Mouse (Mus musculus) activated CD4-positive, CD25-positive, alpha-beta regulatory T cell, adult 4 months (primary cell): ENCODE results near the gene Lrrc4c. TPM values are rescaled to one million over a fixed set of nuclear protein-coding genes. Genes with fewer than 3 reads are reported as not detected.

Experiments used
- ATAC-seq: one replicate; pipeline ENCODE4 v1.8.0; 2017
- polyA plus RNA-seq, 2 experiments: library from polyadenylated mRNA; unstranded; fragments of 100-300 nt; shearing (Covaris generic); gene quantifications; one replicate each; pipeline ENCODE4 v1.2.1; 2017

Gene Lrrc4c
- under 1 TPM in 1 of 2 experiments, not detected in 1; 0.74 TPM for polyA plus RNA-seq

DNA sequence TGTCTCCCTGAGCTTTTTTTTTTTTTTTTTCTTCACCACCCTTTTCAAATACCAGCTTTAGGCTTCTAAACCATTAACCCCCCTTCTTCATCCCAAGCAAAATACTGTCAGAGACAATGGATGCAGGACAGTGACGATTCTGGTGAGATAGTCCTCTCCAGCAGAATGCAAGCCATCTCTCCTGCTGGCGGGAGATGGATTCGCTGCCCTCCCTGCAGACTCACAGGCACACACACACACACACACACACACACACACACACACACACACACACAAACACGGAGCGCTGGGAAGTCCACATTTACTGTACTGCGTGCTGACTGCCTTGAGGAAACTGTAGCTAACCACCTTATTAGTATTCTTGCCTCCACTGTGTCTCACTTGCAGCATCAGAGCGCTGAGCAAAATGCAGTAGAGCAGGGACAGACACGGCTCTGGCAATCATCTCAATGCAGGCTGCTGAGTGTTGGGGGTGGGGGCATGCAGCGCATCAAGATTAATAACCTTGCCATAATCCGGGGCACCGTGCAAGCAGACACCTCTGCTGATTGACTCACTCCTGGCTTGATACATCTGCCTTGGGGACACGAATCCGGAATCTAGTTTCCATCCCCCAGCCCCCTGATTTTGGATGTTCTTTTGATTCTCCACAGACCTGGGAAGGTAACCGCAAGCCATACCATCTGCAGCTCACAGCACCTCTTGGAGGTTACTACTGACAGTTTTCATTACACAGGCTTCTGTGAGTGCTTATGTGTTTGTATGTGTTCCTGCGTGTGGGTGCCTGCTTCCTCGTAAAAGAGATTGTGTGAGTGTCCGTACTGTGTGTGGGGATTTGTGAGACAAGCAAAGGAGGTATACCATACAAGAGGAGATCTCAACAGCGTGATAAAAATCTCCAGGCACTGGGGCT, at the start of gene Lrrc4c:
Lrrc4c (plus strand) TSS at position 783 of the 913 bp plus-strand sequence.
- ATAC-seq, result no peak

DNA sequence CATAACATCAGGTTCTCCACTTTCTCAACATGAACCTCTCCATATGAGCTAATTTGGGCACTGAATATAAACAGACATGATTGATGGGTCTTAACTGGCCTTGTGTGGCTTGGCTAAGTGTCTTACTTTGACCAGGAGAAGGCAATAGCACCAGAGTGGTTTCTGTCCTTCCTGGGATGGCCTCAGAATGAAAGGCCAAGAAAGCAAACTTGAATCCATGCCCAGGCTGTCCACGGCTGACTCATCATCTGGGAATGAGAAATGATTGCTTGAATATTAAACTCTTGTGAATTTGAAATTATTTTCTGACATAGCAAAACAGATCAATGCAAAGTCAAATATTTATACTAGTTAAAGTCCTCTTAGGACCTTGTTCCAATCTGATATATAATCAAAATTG, 42.9 kb upstream of the Lrrc4c start:
- ATAC-seq, result no peak

DNA sequence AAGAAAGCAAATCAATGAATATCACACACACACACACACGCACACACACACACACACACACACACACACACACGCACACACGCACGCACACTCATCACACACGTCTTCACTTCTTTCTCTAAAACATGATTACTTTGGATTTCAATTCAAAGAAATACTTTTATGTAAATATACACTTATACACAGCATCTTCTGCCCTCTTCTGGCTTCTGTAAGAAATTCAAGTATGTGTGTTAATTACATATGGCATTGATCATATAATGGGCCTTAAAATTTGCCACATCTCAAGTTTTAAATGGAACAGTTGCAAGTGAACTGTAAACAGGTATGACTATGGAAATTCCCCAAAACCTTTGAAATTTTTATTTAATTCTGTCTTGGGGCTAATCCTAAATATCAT, 35.0 kb upstream of the Lrrc4c start:
- no peak for ATAC-seq

DNA sequence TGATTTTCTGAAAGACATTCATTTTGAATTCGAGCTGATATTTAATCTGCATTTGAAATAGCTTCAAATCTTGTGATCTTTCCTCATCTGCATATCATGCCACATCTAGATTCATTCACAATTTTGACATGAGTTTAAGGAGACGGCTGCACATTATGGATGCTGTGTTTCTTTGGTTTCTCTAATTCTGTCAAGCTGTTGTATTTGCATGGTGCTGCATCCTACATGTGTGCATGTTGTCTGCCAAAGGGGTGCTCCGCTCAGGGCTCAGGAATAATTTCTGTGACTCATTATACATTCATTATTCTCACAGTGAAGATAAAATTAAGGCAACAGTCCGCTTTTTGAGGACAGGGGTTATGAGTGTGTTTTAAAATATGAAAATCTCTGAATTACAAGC, 30.5 kb upstream of the Lrrc4c start:
- no peak for ATAC-seq

DNA sequence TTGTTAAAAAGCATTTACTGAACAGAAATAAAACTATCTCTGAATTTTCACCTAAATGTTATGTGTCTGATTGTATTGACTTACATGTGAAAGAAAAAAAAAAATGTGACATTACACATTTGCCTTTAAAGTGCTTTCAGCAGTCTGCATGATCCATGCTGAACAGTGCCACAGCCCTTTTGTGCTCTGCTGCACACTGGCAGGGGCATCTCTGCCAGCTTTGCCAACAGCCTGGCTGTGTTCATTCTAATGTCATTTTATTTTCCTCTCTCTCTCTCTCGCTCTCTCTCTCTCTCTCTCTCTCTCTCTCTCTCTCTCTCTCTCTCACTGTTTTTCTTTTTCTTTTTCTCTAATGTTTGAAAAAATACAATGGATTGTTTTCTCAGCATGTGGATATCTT, 27.4 kb upstream of the Lrrc4c start:
- no peak for ATAC-seq

DNA sequence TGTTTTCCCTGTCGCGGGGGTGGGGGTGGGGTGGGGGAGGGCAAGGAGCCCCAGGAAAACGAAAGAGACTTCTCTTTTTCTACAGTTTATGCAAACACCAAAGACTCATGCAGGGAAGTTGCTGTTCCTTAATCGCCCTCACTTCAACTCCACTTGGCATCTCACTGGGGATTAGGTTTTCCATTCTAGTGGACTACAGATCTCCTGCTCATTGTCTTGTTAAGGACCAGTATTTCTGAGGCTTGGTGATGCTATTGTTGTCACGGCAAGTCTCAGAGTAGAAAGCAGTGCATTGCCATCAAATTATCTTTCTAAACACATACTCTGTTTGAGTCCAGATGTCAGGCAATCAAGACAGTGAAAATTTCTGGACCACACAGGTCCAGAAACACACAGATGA, 2.9 kb upstream of the Lrrc4c start:
- ATAC-seq, result no peak

DNA sequence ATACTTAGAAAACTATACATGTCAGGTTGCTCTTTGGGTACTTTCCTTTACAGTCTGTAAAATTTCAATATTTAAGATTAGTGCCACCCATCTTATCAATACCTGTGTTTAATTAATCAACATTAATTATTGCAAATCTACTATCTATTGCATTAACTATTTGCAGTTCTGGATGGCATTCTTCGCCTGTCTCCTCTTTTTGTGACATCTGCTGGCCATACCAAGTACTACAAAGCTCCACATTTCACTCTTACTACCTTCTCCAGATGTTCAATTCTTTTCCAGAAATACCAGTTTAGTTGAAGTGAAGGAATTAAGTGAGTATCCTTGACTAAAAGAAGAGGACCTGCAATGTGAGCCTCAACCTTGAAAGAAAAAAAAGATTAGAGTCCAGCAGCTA, 1.4 kb upstream of the Lrrc4c start:
- ATAC-seq, result no peak

DNA sequence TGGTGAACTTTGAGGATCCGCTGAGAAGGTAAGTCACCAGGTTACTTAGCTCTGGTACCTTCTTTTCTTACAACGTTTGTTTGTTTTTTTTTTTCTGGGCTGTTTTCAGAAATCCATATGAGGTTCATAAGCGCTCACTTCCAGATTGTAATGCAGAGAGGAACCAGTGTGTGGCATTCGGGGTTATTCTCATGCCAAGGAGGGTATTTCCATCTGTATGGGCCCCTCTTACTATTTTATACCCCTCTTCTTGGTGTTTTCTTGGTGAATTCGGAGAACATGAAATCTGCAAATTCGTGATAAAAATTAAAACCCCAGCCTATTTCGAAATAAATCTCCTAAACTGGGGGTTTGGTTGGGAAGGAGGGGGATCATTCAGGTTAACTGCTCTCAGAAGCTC, 587 bp downstream of the Lrrc4c start:
- ATAC-seq, result no peak

DNA sequence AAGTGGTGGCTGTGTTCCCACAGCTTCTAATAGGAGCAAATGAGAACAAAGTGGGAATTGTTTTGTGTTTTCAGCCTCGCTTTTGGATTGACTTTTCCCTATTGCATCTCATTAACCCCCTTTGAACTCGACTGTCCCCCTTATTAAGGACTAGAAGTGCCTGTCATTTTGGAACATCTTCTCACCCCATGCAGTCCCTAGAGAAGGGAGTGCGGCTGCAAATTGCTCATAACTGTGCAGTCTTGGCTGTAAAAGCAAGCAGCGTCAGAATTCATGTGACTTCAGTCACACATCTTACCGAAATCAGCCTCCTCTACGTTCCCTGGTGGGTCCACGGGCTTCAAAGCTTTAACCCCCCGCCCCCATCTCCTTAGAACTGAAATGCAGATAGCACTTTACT, 1.2 kb downstream of the Lrrc4c start:
- ATAC-seq, result no peak

DNA sequence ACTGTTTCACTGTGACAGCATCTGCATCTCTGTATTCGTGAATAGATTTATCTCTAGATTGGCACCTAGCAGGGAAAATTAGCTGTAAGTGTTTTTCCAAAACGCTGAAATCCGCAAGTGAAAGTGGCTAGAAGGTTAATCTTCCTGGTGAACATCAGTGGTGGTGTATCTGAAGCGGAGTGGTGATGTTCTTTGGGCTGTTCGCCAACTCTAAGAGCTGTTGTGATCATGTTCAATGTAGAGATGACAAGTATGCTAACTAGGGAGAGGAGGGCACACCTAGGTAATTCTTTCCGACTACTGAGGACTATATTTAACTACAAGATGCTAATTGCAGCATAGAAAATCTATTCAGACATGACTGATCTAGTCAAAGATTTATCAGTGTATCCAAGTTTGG, 1.7 kb downstream of the Lrrc4c start:
- no peak for ATAC-seq

DNA sequence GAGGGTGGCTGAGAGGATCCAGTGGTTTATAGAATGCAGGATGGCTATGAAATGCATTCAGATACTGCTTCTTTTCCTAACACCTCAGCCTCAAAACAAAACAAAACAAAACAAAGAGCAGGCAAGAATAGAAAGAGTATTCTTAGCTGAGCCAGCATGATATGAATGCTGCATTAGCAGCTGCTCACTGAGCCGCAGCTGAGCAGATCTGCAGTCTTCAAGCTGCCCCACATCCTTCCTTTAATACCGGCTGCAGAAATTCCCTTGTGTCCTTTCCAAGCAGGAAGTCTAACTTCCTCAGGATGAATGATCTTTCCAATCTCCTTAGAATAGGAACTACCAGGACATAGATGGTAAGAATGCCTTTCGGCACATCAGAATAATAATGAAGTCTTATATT, 16.7 kb downstream of the Lrrc4c start:
- no peak for ATAC-seq

DNA sequence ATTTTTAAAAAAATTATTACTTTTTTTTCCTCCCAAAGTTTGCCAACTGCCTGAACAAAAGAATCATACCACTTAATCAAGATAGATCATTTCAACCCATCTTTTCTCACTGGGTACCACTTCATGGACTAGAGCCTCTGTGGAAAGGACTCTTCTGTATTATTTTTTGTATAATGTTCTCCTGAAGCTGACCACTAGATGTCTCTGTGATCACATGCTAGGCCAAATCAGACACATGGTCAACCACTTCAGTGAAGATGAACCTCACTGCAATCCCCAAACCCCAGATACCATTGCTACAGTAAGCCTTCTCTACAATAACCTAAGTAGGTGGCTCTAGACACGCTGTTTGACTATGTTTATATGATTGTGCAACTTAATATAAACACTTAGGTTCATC, 19.4 kb downstream of the Lrrc4c start:
- no peak for ATAC-seq

DNA sequence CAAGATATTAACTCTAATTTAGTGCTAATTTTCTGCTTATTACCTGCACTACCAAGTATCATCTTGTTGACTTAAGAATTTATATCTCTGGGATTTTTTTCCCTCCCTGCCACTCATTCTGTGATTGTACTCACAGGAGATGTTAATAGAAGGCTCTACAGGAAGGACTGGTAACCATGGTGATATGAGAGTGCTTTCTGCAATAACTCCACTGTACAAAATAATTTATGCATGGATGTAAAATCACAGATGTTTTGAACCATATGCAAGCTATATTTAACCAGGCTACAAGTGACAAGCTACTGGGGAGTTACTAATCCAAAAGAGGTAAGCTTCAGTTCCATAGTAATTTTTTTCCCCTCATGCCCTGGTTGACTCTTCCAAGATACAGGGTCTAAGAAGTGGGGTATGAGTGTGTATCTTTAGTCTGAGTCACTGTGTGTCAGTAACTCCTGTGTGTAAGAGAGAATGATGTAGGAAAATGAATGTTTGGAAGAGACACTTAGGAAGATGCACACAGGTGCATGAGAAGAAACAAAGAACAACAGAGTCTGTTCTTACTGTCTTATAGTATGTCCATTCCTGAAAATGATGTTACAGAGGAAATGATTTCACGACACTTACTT, 83.3 kb downstream of the Lrrc4c start:
- no peak for ATAC-seq

DNA sequence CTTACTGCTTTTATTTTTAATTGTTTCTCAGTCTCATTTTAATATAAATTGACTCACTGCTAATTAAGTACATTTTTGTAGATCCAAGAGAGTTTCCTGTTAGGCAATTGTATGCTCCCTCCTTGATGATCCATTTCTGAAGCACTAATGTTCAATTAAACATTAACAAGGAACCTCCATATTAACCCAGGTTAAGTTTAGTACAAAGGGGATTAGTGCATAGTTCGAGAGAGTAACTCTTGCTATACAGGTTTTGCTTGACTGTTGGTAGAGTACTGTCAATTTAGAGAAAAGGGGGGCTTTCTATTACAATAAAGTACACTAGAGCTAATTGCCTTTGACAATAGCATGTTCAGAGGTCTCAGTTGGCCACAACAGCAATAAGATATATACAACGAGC, 84.5 kb downstream of the Lrrc4c start:
- ATAC-seq, result no peak

DNA sequence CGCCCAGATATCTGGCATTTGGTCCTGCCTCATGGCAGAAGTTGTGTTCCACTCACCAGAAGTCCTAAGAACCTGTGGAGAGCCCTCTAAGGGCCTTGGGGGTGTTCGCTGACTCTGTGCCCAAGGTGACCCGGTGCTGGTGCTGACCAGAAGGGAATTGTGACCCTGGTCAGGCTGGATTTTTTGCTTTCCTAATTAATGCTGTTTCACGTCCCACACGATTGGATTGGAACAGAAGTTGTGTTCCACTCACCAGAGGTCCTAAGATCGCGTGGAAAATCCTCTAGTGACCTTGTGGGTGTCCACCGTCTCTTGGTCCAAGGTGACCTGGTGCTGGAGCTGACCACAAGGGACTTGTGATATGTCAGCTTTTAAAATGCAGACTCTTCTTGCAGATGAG, 88.9 kb downstream of the Lrrc4c start:
- no peak for ATAC-seq

DNA sequence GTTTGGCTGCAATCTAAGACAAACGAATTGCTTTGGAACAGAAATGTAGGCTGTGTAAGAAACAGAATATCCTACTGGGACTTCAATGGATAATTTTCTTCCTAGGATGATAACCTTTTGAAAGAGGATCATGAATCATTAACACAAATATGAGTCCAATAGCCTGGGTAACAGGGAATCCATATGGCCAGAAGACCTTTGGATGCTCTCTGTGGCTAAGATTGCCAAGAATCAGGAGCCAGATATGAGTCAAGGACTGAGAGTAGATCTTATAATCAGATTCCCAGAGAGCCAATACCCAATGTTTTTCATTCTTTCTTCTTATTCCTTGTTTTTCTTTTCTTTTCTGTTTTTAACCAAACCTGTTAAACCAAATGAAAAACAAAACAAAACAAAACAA, 93.2 kb downstream of the Lrrc4c start:
- no peak for ATAC-seq

DNA sequence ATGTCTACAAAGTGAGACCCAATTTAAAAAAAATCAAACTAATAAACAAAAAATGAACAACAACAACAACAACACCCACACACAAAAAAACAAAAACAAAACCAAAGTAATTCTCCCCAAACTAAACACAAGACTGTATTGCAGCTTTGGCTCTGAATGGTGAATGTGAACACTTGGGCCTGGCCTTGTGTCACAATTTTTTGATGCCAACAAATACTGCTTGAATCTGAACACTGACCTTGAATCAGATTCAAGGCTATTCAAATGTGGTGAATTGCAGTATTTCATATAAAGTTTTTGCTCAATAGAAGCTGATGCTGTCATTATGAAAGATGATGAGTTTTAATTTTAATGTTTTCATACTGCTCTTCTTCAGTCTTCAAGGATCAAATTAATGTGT, 143.6 kb downstream of the Lrrc4c start:
- no peak for ATAC-seq

DNA sequence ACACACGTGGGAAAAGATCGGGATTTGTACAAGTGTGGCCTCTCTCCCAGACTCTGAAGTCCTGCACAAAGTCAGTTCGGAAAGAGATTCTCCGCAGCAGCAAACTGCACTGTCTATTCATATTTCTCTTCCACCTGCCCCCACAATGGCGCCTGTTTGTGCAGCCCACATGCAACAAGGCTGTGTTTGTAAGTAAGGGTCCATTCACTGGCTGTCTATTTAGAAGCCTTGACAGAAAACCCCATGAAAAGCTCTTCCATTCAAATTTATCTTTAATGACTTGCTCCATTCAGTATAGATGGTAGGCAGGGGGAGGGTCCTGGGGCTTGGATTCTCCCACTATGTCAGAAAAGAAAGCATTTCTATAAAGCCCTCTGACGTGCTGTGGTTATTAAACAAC, 157.7 kb downstream of the Lrrc4c start:
- no peak for ATAC-seq

DNA sequence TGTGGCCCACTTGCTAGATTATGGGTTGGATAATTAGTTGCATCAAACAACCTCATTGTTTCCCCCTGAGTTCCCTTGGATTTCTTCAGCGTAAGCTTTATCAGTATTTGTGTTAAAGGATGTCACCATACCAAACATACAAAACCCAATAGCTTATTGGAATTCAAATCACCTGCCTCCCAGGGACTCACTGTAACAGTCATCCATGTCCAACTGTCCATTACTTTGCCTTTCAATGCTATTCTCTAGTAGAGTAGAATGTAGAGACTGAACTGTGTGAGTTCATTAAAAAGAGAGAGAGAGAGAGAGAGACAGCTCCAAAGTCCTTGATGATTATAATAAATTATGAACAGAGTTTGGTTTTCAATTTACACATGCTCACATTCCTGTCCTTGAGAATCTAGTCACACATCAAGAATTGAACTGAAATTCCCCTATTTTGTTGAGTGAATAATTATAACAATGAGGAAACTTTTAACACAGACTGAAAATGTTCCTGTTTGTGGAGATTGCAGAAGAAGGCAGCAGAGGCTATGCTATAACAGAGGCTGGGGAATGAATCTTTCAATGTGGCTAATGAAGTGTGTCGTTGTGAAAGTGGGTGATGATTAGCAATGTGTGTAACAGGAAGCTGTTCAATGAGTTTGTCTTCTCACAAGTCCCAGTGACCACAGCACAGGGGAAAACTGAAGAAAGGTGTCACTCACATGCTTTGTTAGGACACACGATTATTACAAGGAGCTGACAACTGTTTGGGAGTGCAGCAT, 181.3 kb downstream of the Lrrc4c start:
- ATAC-seq, result no peak

DNA sequence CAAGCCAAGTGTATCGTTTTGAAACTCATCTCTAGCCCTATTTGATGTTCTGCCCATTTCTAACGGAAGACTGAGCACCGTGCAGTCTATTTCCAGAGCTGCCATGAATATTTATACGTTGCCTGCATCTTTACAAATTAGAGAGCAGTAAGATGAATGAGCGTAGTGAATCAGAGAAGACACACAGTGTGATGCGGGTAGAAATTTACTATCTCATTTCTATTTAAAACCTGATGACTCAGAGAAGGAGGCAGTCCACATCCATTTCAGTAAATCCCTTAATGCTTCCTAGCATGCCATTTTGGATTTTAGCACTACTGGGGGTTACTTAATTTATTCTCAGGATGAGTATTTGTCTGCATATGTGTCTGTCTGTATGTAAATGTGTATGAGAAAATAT, 186.2 kb downstream of the Lrrc4c start:
- ATAC-seq, result no peak

DNA sequence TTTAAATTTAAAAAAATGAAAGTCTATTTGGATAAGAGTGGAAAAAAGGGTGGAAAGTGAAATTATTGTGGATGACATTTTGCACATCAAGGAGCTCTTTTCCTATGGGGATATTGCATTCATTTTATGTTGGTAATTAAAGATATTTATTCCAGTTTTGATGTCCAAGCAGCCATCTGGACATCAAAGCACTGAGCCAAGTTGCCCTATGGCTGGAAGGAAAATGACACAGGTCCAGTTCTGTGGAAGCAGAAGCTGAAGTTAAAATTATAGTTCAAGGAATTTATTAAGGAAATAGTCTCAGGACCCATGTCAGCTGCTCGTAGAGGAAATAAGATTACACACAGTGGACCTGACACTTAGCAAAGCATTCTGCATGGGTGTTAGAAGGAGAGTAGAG, 187.7 kb downstream of the Lrrc4c start:
- no peak for ATAC-seq

DNA sequence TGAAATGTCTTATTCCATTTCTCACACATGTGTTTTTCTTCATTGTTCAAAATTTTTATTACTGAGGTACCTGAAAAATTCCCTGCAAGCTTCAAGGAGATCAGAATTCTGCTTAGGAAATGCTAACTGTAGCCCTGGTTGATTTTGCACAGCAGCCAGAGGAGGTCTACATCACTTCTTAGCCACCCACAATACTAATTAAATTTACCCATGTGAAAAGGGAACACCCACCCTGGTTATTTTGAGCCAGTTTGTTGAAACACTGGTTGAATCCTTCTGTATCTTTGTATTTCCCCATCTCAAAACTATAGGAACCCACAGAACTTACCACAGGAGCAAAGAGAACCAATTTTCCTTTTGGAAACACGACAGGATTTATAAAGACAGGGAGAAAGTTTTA, 191.0 kb downstream of the Lrrc4c start:
- no peak for ATAC-seq

DNA sequence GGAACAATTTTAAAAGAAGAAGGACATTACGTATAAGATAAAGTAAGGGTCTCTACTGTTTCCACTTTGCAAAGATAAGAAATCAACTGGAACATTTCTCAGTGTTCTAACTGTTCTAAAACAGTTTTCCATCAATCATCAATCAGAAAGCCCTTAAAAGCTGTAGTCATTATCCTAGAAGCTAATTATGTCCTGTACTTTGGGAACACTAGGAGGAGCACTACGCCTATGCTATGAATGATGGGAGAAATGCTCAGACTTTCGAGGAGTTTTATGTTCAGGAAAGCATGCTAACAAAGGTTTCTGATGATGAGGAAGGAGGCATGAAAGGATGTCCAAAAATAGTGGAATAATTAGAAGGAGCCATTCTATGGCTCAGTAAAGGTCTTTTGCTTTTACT, 219.5 kb downstream of the Lrrc4c start:
- ATAC-seq, result no peak

DNA sequence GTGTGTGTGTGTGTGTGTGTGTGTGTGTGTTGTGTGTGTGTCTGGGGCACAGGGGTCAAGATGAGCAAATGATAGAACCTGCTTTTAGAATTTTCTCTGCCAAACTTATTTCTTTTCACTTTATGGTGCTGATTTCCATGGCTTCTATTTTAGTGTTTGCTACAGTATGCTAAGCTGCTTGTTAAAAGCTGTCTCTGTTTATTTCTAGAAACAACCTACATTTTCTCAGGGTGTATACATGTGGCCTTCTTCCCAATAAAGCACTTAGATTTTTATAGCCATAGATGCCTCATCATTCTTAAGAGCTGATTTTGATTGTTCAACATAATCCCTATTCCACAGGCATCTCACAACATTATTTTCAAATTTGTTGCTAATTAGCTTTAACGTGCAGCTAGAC, 229.2 kb downstream of the Lrrc4c start:
- ATAC-seq, result no peak
